20 mouse cellular contexts compared by ENCODE assay signal in the genomic region with DNA sequence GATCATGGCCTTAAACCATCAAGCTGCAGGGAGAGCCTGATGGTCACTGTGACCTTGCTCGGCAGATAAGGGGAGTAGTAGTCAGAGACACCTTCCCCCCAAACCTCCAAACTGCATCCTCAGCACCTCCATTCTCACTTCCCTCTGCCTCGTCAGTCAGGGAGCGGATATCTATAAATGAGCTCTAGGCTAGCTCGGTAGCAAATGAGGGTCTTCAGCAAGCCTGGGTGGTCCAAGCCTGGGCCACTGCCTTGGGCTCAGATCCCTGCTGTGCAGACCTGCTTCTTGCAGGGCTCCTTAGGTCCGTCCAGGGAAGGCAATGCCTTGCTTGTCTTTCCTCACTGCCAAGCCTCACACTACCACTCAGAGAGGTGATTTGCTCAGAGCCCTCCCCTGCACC. TPM values are rescaled to one million over a fixed set of nuclear protein-coding genes. Genes with fewer than 3 reads are reported as not detected.
"Had no signal": no experiment of that assay in that cellular context is flagged by ENCODE, and none has a peak within 500 bp of the region (broad histone marks: within the 10 kb centered on the region; RNA-seq: fewer than 3 reads in every experiment).

No protein-coding gene starts in this region.

- H3K9ac ChIP-seq: kidney, embryonic 15.5 days; liver, embryonic 12.5 days; lung, embryonic 14.5 days; midbrain, embryonic 15.5 days; neural tube, embryonic 12.5 days had no signal

- H3K4me3 ChIP-seq: kidney, embryonic 15.5 days; limb, embryonic 10.5 days; liver, embryonic 12.5 days; megakaryocyte, embryonic 14.5 days; midbrain, embryonic 15.5 days; neural tube, embryonic 12.5 days had no signal

- DNase-seq: kidney, postnatal 14 days; lung, postnatal 10 days; lung, postnatal 4 days; thymus, postnatal 14 days had no signal

- H3K9me3 ChIP-seq: kidney, embryonic 15.5 days; limb, embryonic 10.5 days; liver, embryonic 12.5 days; megakaryocyte, embryonic 14.5 days; midbrain, embryonic 15.5 days; neural tube, embryonic 12.5 days had no signal

- ATAC-seq: liver, embryonic 12.5 days; midbrain, embryonic 15.5 days had no signal

- H3K36me3 ChIP-seq: kidney, embryonic 15.5 days; limb, embryonic 10.5 days; liver, embryonic 12.5 days; midbrain, embryonic 15.5 days; neural tube, embryonic 12.5 days had no signal

- H3K27me3 ChIP-seq: kidney, embryonic 15.5 days; midbrain, embryonic 15.5 days; neural tube, embryonic 12.5 days had no signal

- H3K27ac ChIP-seq: kidney, embryonic 15.5 days; limb, embryonic 10.5 days; liver, embryonic 12.5 days; midbrain, embryonic 15.5 days; neural tube, embryonic 12.5 days; stomach, postnatal 0 days had no signal

RNA-seq across cellular contexts. Expression of a gene that starts 2.4 kb away (rescaled TPM):
- total RNA-seq: neutrophil, adult 5-6 weeks had no signal

RNA-seq across cellular contexts. Expression of a gene that starts 21.3 kb away (rescaled TPM):
- total RNA-seq: layer of hippocampus, postnatal 10 days; left cerebral cortex, adult 18-20 months; left cerebral cortex, postnatal 14 days; monocyte, adult 5-6 weeks; neutrophil, adult 5-6 weeks had no signal
- polyA plus RNA-seq: kidney, embryonic 15.5 days; limb, embryonic 10.5 days; limb, embryonic 14.5 days; liver, embryonic 12.5 days; liver, embryonic 16.5 days; lung, embryonic 14.5 days; midbrain, embryonic 11.5 days; midbrain, embryonic 15.5 days; neural tube, embryonic 12.5 days; stomach, postnatal 0 days had no signal

RNA-seq across cellular contexts. Expression of a gene that starts 54.6 kb away (rescaled TPM):
- total RNA-seq: layer of hippocampus, postnatal 10 days; left cerebral cortex, adult 18-20 months; left cerebral cortex, postnatal 14 days; monocyte, adult 5-6 weeks; neutrophil, adult 5-6 weeks had no signal
- polyA plus RNA-seq: kidney, embryonic 15.5 days; limb, embryonic 10.5 days; limb, embryonic 14.5 days; liver, embryonic 12.5 days; liver, embryonic 16.5 days; lung, embryonic 14.5 days; midbrain, embryonic 11.5 days; midbrain, embryonic 15.5 days; neural tube, embryonic 12.5 days; stomach, postnatal 0 days had no signal
